Mouse (Mus musculus): ENCODE measurements around the gene Zfc3h1. TPM values are rescaled to one million over a fixed set of nuclear protein-coding genes. Genes with fewer than 3 reads are reported as not detected.

Gene Zfc3h1
- polyA plus RNA-seq, 1 experiment: 5.3 TPM

- TF ChIP-seq POLR2A (IDR thresholded peaks at IDR 0.05; ENCODE audit: low read depth, low read length): no peak
- TF ChIP-seq CTCF (IDR thresholded peaks at IDR 0.05; ENCODE audit: extremely low read depth, insufficient read length, insufficient replicate concordance, low read depth, low read length): no peak
- Histone ChIP-seq H3K27ac (ENCODE audit: insufficient read depth, low read depth, low read length) (no peak overlapping the region), H3K36me3 (ENCODE audit: control insufficient read depth, insufficient read depth, low read length) (no peaks in the 10 kb centered on the region), H3K4me3 (ENCODE audit: low read depth, low read length) (no peak overlapping the region), H3K4me1 (ENCODE audit: control insufficient read depth, insufficient read depth, insufficient read length, low read length) (no peaks in the 10 kb centered on the region), H3K27me3 (ENCODE audit: control insufficient read depth, insufficient read depth, low read length) (peaks cover 3% of the 10 kb centered on the region; the same call in 1 of the 2 replicates)
- 88% methylated on average over 7 of the region's 7 CpGs for WGBS
Measured at GRCm38 (mm10) chr10:115475000-115475550, 90.3 kb downstream of the Zfc3h1 start.

DNA sequence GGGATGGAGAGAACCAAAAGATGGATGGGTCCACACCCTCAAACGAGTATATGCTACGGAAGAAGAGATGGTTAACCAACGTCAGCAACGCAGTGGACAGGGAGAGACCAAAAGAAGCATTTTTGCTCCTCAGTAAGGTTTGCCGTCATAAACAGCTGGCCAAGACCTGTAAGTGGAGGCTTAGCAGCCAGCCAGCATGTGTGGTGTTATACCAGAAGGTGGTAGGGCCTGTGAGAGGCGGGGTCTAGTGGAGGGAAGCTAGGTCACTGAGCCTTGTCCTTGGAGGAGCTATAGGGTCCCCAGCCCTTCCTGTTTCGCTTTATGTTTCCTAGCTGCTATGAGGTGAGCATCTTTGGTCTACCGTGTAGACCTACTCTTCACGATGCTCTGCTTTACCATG is 91.7 kb downstream of the Zfc3h1 start:
- peaks cover 3% of the 10 kb centered on the region; the same call in 1 of the 2 replicates for H3K27me3 ChIP-seq (ENCODE audit: control insufficient read depth, insufficient read depth, low read length)
- H3K4me3 ChIP-seq (ENCODE audit: low read depth, low read length): no peak overlapping the region
- H3K27ac ChIP-seq (ENCODE audit: insufficient read depth, low read depth, low read length): no peak overlapping the region
- WGBS: 90% methylated on average over 9 of the region's 9 CpGs
- H3K36me3 ChIP-seq (ENCODE audit: control insufficient read depth, insufficient read depth, low read length): no peaks in the 10 kb centered on the region
- TF ChIP-seq POLR2A (IDR thresholded peaks at IDR 0.05; ENCODE audit: low read depth, low read length) (no peak), CTCF (IDR thresholded peaks at IDR 0.05; ENCODE audit: extremely low read depth, insufficient read length, insufficient replicate concordance, low read depth, low read length) (no peak)
- no peaks in the 10 kb centered on the region for H3K4me1 ChIP-seq (ENCODE audit: control insufficient read depth, insufficient read depth, insufficient read length, low read length)

DNA sequence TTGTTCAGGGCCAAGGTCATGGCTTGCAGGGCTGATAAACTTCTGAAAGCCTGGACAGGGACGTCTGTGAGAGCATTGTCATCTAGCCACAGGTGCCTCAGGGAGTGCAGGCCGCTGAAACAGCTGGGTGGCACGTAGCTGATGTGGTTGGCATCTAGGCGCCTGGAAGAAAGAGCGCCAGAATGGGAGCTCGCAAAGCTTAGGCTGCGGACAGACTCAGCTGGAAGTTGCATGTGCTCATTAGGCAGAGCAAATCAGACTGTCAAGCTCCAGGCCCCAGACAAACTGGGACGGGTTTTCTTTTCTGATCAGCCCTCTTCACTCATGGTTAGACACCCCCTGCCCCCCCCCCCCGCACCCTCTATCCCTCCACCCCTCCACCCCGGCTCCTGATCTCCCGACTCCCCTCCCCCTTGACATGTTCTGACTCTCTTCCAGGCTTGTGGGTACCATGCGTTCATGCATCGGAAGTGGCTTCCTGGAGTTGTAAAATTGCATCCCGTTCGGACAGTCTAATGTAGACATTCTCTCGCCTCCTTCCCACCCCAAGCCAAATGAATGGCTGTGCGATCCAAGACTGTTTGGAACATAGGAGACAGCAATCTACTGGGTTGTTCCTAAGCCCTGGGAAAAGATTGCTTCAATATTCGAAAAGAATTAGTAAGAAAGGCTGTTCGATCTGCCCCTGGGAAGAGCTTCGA is 93.8 kb downstream of the Zfc3h1 start:
- 64% methylated on average over 20 of the region's 20 CpGs for WGBS
- TF ChIP-seq POLR2A (IDR thresholded peaks at IDR 0.05; ENCODE audit: low read depth, low read length): no peak
- Histone ChIP-seq H3K4me1 (ENCODE audit: control insufficient read depth, insufficient read depth, insufficient read length, low read length) (no peaks in the 10 kb centered on the region), H3K27me3 (ENCODE audit: control insufficient read depth, insufficient read depth, low read length) (peaks cover 3% of the 10 kb centered on the region; the same call in 1 of the 2 replicates), H3K27ac (ENCODE audit: insufficient read depth, low read depth, low read length) (no peak overlapping the region), H3K36me3 (ENCODE audit: control insufficient read depth, insufficient read depth, low read length) (no peaks in the 10 kb centered on the region), H3K4me3 (ENCODE audit: low read depth, low read length) (no peak overlapping the region; the same call in 1 of the 2 replicates)

Other genes starting within 250 kb of the Zfc3h1 start
- gene Tph2, start 199.9 kb upstream of the Zfc3h1 start, polyA plus RNA-seq (2012; rRNA removed): not detected in 2 replicates
- 1.8 and 6.2 TPM in 2 replicates for gene Tbc1d15, start 133.5 kb upstream of the Zfc3h1 start, polyA plus RNA-seq (2012; rRNA removed)
- gene Rab21, start 69.4 kb upstream of the Zfc3h1 start, polyA plus RNA-seq (2012; rRNA removed): 12.6 and 28.8 TPM in 2 replicates
- 17.0 and 29.9 TPM in 2 replicates for gene Tmem19, start 22.5 kb upstream of the Zfc3h1 start, polyA plus RNA-seq (2012; rRNA removed)
- 1.5 and 2.1 TPM in 2 replicates for gene Thap2, start 516 bp upstream of the Zfc3h1 start, polyA plus RNA-seq (2012; rRNA removed)
- not detected in 2 replicates for gene A930009A15Rik, start 185.0 kb downstream of the Zfc3h1 start, polyA plus RNA-seq (2012; rRNA removed)
- 10.2 and 15.0 TPM in 2 replicates for gene Lgr5, start 202.8 kb downstream of the Zfc3h1 start, polyA plus RNA-seq (2012; rRNA removed)

Measured in small intestine, adult 2 months (tissue).